Mouse (Mus musculus): ENCODE results near the gene Mtx1. TPM values are rescaled to one million over a fixed set of nuclear protein-coding genes. Genes with fewer than 3 reads are reported as not detected.
A peak's percentile ranks its signal among the peaks of the same experiment; 100 is the strongest.

The Mtx1 gene
- polyA plus RNA-seq, 1 experiment from 2014 or later, result 127 TPM

GRCm38 (mm10) chr3:89259076-89259475 lies 32.2 kb upstream of the Mtx1 start, which contains the start of gene Dpm3:
TSS of gene Dpm3 (plus strand) at chr3:89259358.
- Histone ChIP-seq H3K36me3 (ENCODE audit: control insufficient read depth, insufficient read depth) (no peaks in the 10 kb centered on the region), H3K4me2 (ENCODE audit: low read depth, low read length) (no peak within 1 kb of the TSS), H3K4me3 (ENCODE audit: low read length) (no peak within 1 kb of the TSS), H3K27ac (ENCODE audit: low read length) (no peak within 1 kb of the TSS), H3K9ac (ENCODE audit: low read length) (no peak within 1 kb of the TSS), H3K4me1 (ENCODE audit: control insufficient read depth, insufficient read depth, low read length) (no peaks in the 10 kb centered on the region), H3K9me3 (replicated peaks; ENCODE audit: control insufficient read depth, low read length) (no peaks in the 10 kb centered on the region), H3K27me3 (ENCODE audit: control insufficient read depth, insufficient read depth, low read length) (no peaks in the 10 kb centered on the region)
- no peak for ATAC-seq (replicated peaks; ENCODE audit: extremely low read depth, insufficient read depth, low FRiP score)
- WGBS, result 54% methylated on average over 7 of the region's 7 CpGs

GRCm38 (mm10) chr3:89256177-89256576 lies 29.3 kb upstream of the Mtx1 start:
- ATAC-seq (replicated peaks; ENCODE audit: extremely low read depth, insufficient read depth, low FRiP score), result no peak; the same call in 1 of the 2 replicates
- no peak overlapping the region for H3K9ac ChIP-seq (ENCODE audit: low read length)
- H3K27ac ChIP-seq (ENCODE audit: low read length), result no peak overlapping the region
- no peaks in the 10 kb centered on the region for H3K27me3 ChIP-seq (ENCODE audit: control insufficient read depth, insufficient read depth, low read length)
- H3K4me1 ChIP-seq (ENCODE audit: control insufficient read depth, insufficient read depth, low read length), result peaks cover 7% of the 10 kb centered on the region; the same call in 1 of the 2 replicates
- no peaks in the 10 kb centered on the region for H3K9me3 ChIP-seq (replicated peaks; ENCODE audit: control insufficient read depth, low read length)
- H3K4me3 ChIP-seq (ENCODE audit: low read length), result no peak overlapping the region
- H3K36me3 ChIP-seq (ENCODE audit: control insufficient read depth, insufficient read depth), result no peaks in the 10 kb centered on the region
- WGBS, result 48% methylated on average over 5 of the region's 5 CpGs
- no peak overlapping the region for H3K4me2 ChIP-seq (ENCODE audit: low read depth, low read length)

- H3K4me3 ChIP-seq (ENCODE audit: low read length), result no peak overlapping the region
- H3K4me2 ChIP-seq (ENCODE audit: low read depth, low read length), result no peak overlapping the region
- peaks cover 15% of the 10 kb centered on the region; the same call in 1 of the 2 replicates for H3K4me1 ChIP-seq (ENCODE audit: control insufficient read depth, insufficient read depth, low read length)
- H3K27me3 ChIP-seq (ENCODE audit: control insufficient read depth, insufficient read depth, low read length), result no peaks in the 10 kb centered on the region
- no peak for ATAC-seq (replicated peaks; ENCODE audit: extremely low read depth, insufficient read depth, low FRiP score)
- no peak overlapping the region for H3K27ac ChIP-seq (ENCODE audit: low read length)
- H3K9me3 ChIP-seq (replicated peaks; ENCODE audit: control insufficient read depth, low read length), result no peaks in the 10 kb centered on the region
- 86% methylated on average over 5 of the region's 5 CpGs for WGBS
- no peaks in the 10 kb centered on the region for H3K36me3 ChIP-seq (ENCODE audit: control insufficient read depth, insufficient read depth)
- H3K9ac ChIP-seq (ENCODE audit: low read length), result no peak overlapping the region
These were observed 28.1 kb upstream of the Mtx1 start for GRCm38 (mm10) chr3:89254994-89255393.

GRCm38 (mm10) chr3:89251365-89251895 lies 24.5 kb upstream of the Mtx1 start:
- 10% methylated on average over 17 of the region's 17 CpGs for WGBS
- peaks cover 8% of the 10 kb centered on the region; the same call in 1 of the 2 replicates for H3K36me3 ChIP-seq (ENCODE audit: control insufficient read depth, insufficient read depth)
- peak overlapping the region; percentile 2; the same call in 1 of the 2 replicates for H3K9ac ChIP-seq (ENCODE audit: low read length)
- no peaks in the 10 kb centered on the region for H3K27me3 ChIP-seq (ENCODE audit: control insufficient read depth, insufficient read depth, low read length)
- ATAC-seq (replicated peaks; ENCODE audit: extremely low read depth, insufficient read depth, low FRiP score), result peak; percentile 61
- no peak overlapping the region; the same call in 1 of the 2 replicates for H3K4me3 ChIP-seq (ENCODE audit: low read length)
- peaks cover 23% of the 10 kb centered on the region for H3K4me1 ChIP-seq (ENCODE audit: control insufficient read depth, insufficient read depth, low read length)
- H3K9me3 ChIP-seq (replicated peaks; ENCODE audit: control insufficient read depth, low read length), result no peaks in the 10 kb centered on the region
- H3K27ac ChIP-seq (ENCODE audit: low read length), result peak overlapping the region; percentile 53; the same call in 1 of the 2 replicates
- H3K4me2 ChIP-seq (ENCODE audit: low read depth, low read length), result peak overlapping the region; percentile 50

GRCm38 (mm10) chr3:89250435-89251040 lies 23.6 kb upstream of the Mtx1 start:
- Histone ChIP-seq H3K27me3 (ENCODE audit: control insufficient read depth, insufficient read depth, low read length) (no peaks in the 10 kb centered on the region), H3K27ac (ENCODE audit: low read length) (peak overlapping the region; percentile 49; the same call in 1 of the 2 replicates), H3K9ac (ENCODE audit: low read length) (no peak overlapping the region), H3K9me3 (replicated peaks; ENCODE audit: control insufficient read depth, low read length) (no peaks in the 10 kb centered on the region), H3K4me1 (ENCODE audit: control insufficient read depth, insufficient read depth, low read length) (peaks cover 29% of the 10 kb centered on the region), H3K4me2 (ENCODE audit: low read depth, low read length) (no peak overlapping the region), H3K4me3 (ENCODE audit: low read length) (no peak overlapping the region), H3K36me3 (ENCODE audit: control insufficient read depth, insufficient read depth) (peaks cover 8% of the 10 kb centered on the region; the same call in 1 of the 2 replicates)
- ATAC-seq (replicated peaks; ENCODE audit: extremely low read depth, insufficient read depth, low FRiP score), result no peak
- WGBS, result 18% methylated on average over 7 of the region's 7 CpGs

GRCm38 (mm10) chr3:89247466-89247865 lies 20.6 kb upstream of the Mtx1 start:
- peaks cover 11% of the 10 kb centered on the region for H3K27me3 ChIP-seq (ENCODE audit: control insufficient read depth, insufficient read depth, low read length)
- H3K4me3 ChIP-seq (ENCODE audit: low read length), result peak overlapping the region; percentile 87
- peaks cover 8% of the 10 kb centered on the region; the same call in 1 of the 2 replicates for H3K36me3 ChIP-seq (ENCODE audit: control insufficient read depth, insufficient read depth)
- peak overlapping the region; percentile 83; the same call in 1 of the 2 replicates for H3K9ac ChIP-seq (ENCODE audit: low read length)
- H3K4me1 ChIP-seq (ENCODE audit: control insufficient read depth, insufficient read depth, low read length), result peaks cover 36% of the 10 kb centered on the region
- no peak overlapping the region for H3K27ac ChIP-seq (ENCODE audit: low read length)
- no peak for ATAC-seq (replicated peaks; ENCODE audit: extremely low read depth, insufficient read depth, low FRiP score)
- no peaks in the 10 kb centered on the region for H3K9me3 ChIP-seq (replicated peaks; ENCODE audit: control insufficient read depth, low read length)
- 83% methylated on average over 4 of the region's 4 CpGs for WGBS
- H3K4me2 ChIP-seq (ENCODE audit: low read depth, low read length), result peak overlapping the region; percentile 84

- Histone ChIP-seq H3K4me3 (ENCODE audit: low read length) (peak within 1 kb of the TSS; percentile 87), H3K4me2 (ENCODE audit: low read depth, low read length) (peak within 1 kb of the TSS; percentile 84), H3K9me3 (replicated peaks; ENCODE audit: control insufficient read depth, low read length) (no peaks in the 10 kb centered on the region), H3K27me3 (ENCODE audit: control insufficient read depth, insufficient read depth, low read length) (peaks cover 11% of the 10 kb centered on the region), H3K4me1 (ENCODE audit: control insufficient read depth, insufficient read depth, low read length) (peaks cover 32% of the 10 kb centered on the region), H3K9ac (ENCODE audit: low read length) (peak within 1 kb of the TSS; percentile 83), H3K27ac (ENCODE audit: low read length) (peak within 1 kb of the TSS; percentile 72), H3K36me3 (ENCODE audit: control insufficient read depth, insufficient read depth) (peaks cover 8% of the 10 kb centered on the region; the same call in 1 of the 2 replicates)
- ATAC-seq (replicated peaks; ENCODE audit: extremely low read depth, insufficient read depth, low FRiP score), result peak; percentile 71
- WGBS, result under 1% methylated on average over 40 of the region's 42 CpGs
These were observed 19.6 kb upstream of the Mtx1 start, which contains the start of gene Trim46 for GRCm38 (mm10) chr3:89246261-89247100. TSS of gene Trim46 (minus strand) at chr3:89246309.

GRCm38 (mm10) chr3:89245688-89246171 lies 18.8 kb upstream of the Mtx1 start, which contains the start of gene Krtcap2:
TSS of gene Krtcap2 (plus strand) at chr3:89245966.
- peak within 1 kb of the TSS; percentile 72 for H3K27ac ChIP-seq (ENCODE audit: low read length)
- no peaks in the 10 kb centered on the region for H3K9me3 ChIP-seq (replicated peaks; ENCODE audit: control insufficient read depth, low read length)
- peaks cover 11% of the 10 kb centered on the region for H3K27me3 ChIP-seq (ENCODE audit: control insufficient read depth, insufficient read depth, low read length)
- peaks cover 8% of the 10 kb centered on the region; the same call in 1 of the 2 replicates for H3K36me3 ChIP-seq (ENCODE audit: control insufficient read depth, insufficient read depth)
- 4% methylated on average over 20 of the region's 20 CpGs for WGBS
- H3K4me1 ChIP-seq (ENCODE audit: control insufficient read depth, insufficient read depth, low read length), result peaks cover 24% of the 10 kb centered on the region
- no peak for ATAC-seq (replicated peaks; ENCODE audit: extremely low read depth, insufficient read depth, low FRiP score)
- H3K9ac ChIP-seq (ENCODE audit: low read length), result peak within 1 kb of the TSS; percentile 83
- peak within 1 kb of the TSS; percentile 87 for H3K4me3 ChIP-seq (ENCODE audit: low read length)
- H3K4me2 ChIP-seq (ENCODE audit: low read depth, low read length), result peak within 1 kb of the TSS; percentile 84
